Mouse (Mus musculus): Measurements from ENCODE around the gene Gm3248. TPM values are rescaled to one million over a fixed set of nuclear protein-coding genes. Genes with fewer than 3 reads are reported as not detected.
"Not testable (repeated sequence)": the region's sequence is repeated elsewhere in the genome, so short reads cannot be mapped to it uniquely, and the experiment has no call there.

Gm3248 gene
- not detected in 2 replicates for polyA plus RNA-seq (2015; fragmentation: Nextera tagmentation; extraction: Ambion mirVana)

DNA sequence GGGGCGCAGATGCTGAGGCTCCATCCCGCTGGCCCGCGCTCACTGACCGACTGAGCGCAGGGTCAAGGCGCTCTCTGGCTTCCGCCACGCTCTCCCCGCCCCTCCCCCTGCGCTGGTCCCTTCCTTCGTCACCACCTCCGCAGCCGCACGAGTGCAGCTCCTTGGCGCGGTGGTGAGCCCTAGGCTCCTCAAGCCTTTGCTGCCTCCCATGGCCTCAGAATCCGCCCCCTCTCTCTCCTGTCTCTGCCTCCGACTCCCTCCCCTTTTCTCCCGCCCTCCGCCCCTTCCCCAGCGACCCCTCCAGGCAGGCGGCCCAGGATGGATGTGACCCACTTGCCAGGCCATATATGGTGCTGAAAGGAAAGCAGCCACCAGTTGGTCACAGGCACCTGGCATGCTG is at the start of gene Gm3248:
TSS of gene Gm3248 (minus strand) at position 111 of the 400 bp plus-strand sequence.
- peak within 1 kb of the TSS; percentile 51 for H3K4me2 ChIP-seq
- not testable (repeated sequence) for H3K9me3 ChIP-seq (replicated peaks); H3K27me3 ChIP-seq; ATAC-seq (ENCODE audit: low read depth); H3K4me1 ChIP-seq (replicated peaks); DNase-seq; H3K27ac ChIP-seq; H3K36me3 ChIP-seq; H3K9ac ChIP-seq
- 4% methylated on average over 13 of the region's 23 CpGs for WGBS (ENCODE audit: insufficient replicate concordance)
- peak within 1 kb of the TSS; percentile 28 for H3K4me3 ChIP-seq (replicated peaks)

DNA sequence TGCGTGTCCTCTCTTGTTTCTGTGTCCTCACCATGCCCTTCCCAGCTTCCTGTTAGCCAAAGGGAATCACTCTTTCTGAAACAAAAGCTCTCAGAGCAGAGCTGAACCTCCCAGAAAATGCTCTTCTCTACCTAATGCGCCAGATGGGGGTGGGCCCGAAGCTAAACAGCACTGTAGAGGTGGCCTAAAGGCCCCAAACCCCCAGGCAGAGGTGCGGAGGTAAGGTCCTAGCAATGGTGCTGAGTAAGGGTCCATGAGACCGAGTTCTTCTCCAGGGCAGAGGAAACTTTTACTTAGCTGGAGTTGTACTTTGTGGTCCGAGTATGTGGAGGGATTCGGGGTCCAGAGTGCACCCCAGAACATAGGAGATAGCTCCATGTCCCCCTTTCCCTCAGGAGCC is 25.6 kb upstream of the Gm3248 start:
- not testable (repeated sequence) for ATAC-seq (ENCODE audit: low read depth); H3K4me3 ChIP-seq (replicated peaks); H3K4me2 ChIP-seq; DNase-seq; H3K27ac ChIP-seq; H3K9me3 ChIP-seq (replicated peaks); H3K27me3 ChIP-seq; H3K9ac ChIP-seq; H3K4me1 ChIP-seq (replicated peaks); H3K36me3 ChIP-seq
- 54% methylated on average over 6 of the region's 7 CpGs for WGBS (ENCODE audit: insufficient replicate concordance)

DNA sequence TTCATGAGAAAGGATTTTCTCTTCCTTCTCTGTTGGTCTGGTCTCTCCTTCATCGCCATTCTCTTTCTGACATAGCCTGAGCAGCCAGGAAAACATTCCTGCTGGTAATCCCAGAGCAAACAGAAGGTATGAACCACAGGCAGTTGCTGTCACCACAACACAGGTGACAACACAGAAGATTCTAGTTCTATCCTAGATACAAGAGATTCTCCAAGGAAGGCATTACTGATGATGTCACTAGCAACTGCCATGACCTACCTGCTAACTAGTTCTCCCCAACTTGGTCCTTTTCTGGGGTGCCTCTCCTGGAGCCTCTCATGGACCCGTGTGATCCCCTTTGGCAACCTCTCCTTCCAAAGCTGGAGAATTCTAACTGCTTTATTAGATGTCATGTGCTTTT is 17.5 kb upstream of the Gm3248 start, which contains the start of gene Gm3453:
TSS of gene Gm3453 (minus strand) at position 101 of the 400 bp plus-strand sequence.
- not testable (repeated sequence) for ATAC-seq (ENCODE audit: low read depth); H3K27me3 ChIP-seq; H3K4me1 ChIP-seq (replicated peaks); H3K27ac ChIP-seq; H3K9me3 ChIP-seq (replicated peaks); H3K4me2 ChIP-seq; DNase-seq; H3K4me3 ChIP-seq (replicated peaks); H3K9ac ChIP-seq; H3K36me3 ChIP-seq
- WGBS (ENCODE audit: insufficient replicate concordance): 45% methylated on average over 2 of the region's 2 CpGs

DNA sequence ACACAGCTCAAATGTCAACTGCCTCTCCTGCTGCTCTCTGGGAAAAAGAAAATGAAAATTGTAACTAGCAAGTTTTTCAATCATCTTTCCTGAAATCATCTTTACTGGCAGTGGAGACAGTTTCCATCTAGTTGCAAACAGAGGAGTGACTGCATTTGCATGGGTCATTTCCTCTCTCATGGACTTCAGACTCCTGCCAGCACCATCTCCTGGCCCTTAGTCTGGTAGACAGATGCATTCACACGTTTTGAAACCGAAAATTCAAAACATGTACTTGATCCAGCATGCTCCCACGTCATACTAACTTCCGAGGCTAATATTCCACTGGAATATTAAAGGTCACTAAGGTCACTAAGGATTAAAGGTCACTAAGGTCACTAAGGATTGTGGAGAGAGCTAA is 896 bp upstream of the Gm3248 start:
- not testable (repeated sequence) for H3K9me3 ChIP-seq (replicated peaks); H3K36me3 ChIP-seq; H3K9ac ChIP-seq; H3K27me3 ChIP-seq; H3K4me2 ChIP-seq; H3K27ac ChIP-seq; H3K4me3 ChIP-seq (replicated peaks); H3K4me1 ChIP-seq (replicated peaks); ATAC-seq (ENCODE audit: low read depth); DNase-seq
- WGBS (ENCODE audit: insufficient replicate concordance): 34% methylated on average over 4 of the region's 4 CpGs

DNA sequence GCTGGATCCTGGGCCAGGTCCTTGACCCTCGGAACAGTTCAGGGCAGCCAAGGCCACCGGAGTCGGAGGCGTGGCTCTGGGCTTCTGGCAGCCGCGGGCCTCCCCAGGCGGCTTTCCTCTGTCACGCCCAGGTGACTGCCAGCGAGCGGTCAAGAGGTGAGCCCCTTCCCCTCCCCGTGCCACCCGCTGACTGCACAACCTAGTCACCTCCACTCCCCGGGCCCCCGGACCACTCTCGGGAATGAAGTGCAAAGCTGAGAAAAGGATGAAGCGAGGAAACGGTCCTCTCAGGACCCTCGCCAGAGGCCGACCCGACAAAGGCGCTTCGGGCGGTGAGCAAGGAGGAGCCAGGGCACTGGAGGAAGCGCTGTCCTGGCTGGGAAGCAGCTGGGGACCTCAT is 443 bp downstream of the Gm3248 start:
- WGBS (ENCODE audit: insufficient replicate concordance): 2% methylated on average over 23 of the region's 24 CpGs
- H3K27me3 ChIP-seq; H3K27ac ChIP-seq; DNase-seq; ATAC-seq (ENCODE audit: low read depth); H3K9me3 ChIP-seq (replicated peaks); H3K9ac ChIP-seq; H3K4me1 ChIP-seq (replicated peaks); H3K36me3 ChIP-seq: not testable (repeated sequence)
- Histone ChIP-seq H3K4me2 (peak overlapping the region; percentile 51), H3K4me3 (replicated peaks) (peak overlapping the region; percentile 28)

DNA sequence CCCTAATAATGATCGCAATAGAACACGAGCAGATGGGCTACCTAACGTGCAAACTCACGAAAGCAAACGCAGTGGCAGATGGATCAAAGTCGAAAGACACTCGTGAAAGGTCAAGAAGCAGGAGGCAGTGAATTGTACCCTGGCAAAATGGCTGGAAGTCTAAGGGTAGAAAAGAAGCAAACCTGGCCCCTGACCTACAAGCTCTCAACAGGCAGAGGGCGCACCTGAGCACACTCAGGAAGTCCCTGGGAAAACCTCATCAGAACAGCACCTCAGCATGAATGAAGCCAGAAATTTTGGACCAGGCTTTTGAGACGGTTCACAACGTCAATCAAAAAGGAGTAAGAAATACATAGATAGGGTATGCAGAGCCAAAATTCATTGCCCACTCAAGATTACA is 1.1 kb downstream of the Gm3248 start:
- not testable (repeated sequence) for H3K36me3 ChIP-seq; H3K4me1 ChIP-seq (replicated peaks); H3K9me3 ChIP-seq (replicated peaks); H3K9ac ChIP-seq; ATAC-seq (ENCODE audit: low read depth); H3K4me3 ChIP-seq (replicated peaks); H3K4me2 ChIP-seq; DNase-seq; H3K27me3 ChIP-seq; H3K27ac ChIP-seq
- WGBS (ENCODE audit: insufficient replicate concordance): 0% methylated on average over 4 of the region's 10 CpGs

DNA sequence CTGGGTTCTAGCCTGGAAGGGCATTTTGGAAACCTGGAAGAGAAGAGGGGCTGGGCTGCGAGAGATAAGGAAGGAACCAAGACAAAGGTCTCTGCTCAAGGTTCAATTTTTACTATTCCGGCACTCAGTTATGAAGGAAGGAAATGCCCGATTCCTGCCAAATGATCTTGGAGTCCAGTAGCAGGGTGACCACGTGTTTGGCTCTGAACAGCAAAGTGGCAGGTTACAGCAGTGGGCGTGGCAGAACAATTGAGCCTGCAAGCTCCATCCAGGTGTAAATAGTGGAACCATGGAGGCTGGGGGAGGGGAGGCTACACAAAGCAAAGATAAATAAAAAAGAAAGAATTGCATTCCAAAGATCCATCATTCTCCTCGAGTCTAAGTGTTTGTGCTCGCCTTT is 38.3 kb downstream of the Gm3248 start:
- not testable (repeated sequence) for H3K4me2 ChIP-seq; H3K4me3 ChIP-seq (replicated peaks)
- WGBS (ENCODE audit: insufficient replicate concordance): 57% methylated on average over 7 of the region's 7 CpGs

DNA sequence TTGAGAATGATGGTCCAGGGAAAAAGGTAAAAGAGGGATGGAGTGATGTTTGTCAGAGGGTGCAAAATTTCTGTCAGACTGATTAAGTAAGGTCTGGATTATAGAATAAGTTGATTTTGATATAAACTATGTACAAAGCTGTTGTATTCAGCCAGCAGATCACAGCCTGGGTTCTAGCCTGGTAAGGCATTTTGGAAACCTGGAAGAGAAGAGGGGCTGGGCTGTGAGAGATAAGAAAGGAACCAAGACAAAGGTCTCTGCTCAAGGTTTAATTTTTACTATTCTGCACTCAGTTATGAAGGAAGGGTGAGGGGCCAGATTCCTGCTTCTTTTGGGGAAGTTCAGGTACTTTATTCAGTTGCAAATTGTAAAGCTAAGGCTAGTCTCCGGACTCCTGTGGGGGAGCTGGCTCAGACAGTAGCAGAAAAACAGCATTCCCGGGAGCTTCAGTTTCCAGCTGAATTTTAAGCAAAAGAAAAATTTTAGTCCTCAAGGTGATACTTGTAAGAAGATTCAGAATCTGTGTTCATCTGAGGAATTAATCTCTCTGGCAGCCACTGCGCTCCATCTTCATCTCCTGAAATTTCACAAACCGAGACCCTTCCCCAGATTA is 43.1 kb downstream of the Gm3248 start:
- H3K9me3 ChIP-seq (replicated peaks); H3K9ac ChIP-seq; H3K27ac ChIP-seq; H3K4me3 ChIP-seq (replicated peaks); DNase-seq; H3K27me3 ChIP-seq; H3K4me1 ChIP-seq (replicated peaks); H3K4me2 ChIP-seq; H3K36me3 ChIP-seq; ATAC-seq (ENCODE audit: low read depth): not testable (repeated sequence)
- 59% methylated on average over 4 of the region's 4 CpGs for WGBS (ENCODE audit: insufficient replicate concordance)

More for the DNA sequence above, 38.3 kb downstream of the Gm3248 start:
- H3K9ac ChIP-seq; DNase-seq; H3K36me3 ChIP-seq; H3K27me3 ChIP-seq; H3K9me3 ChIP-seq (replicated peaks); H3K4me1 ChIP-seq (replicated peaks); ATAC-seq (ENCODE audit: low read depth); H3K27ac ChIP-seq: not testable (repeated sequence)

DNA sequence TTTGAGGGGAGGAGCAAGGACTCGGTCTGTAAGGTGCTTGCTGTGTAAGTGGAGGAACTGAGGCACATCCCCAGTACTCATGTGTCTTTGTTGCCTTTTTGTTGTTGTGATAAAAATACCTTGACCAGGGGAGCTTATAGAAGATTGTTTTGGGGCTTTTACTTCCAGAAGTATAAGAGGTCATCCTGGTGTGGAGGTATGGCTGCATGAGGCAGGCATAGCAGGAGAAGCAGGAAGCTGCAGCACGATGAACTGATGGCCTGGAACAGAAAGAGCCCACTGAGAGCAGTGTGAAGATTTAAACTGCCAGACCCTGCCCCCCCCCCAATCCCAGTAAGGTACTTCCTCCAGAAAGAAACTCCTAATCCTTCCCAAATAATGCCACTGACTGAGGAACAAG is 47.8 kb downstream of the Gm3248 start:
- H3K27me3 ChIP-seq; H3K4me1 ChIP-seq (replicated peaks); H3K4me3 ChIP-seq (replicated peaks); H3K36me3 ChIP-seq; ATAC-seq (ENCODE audit: low read depth); H3K9ac ChIP-seq; H3K9me3 ChIP-seq (replicated peaks); H3K27ac ChIP-seq; DNase-seq; H3K4me2 ChIP-seq: not testable (repeated sequence)
- WGBS (ENCODE audit: insufficient replicate concordance): 42% methylated on average over 2 of the region's 2 CpGs

Other genes with a start within 250 kb of the Gm3248 start
- gene Gm3373, start 220.2 kb downstream of the Gm3248 start, polyA plus RNA-seq (2015; fragmentation: Nextera tagmentation; extraction: Ambion mirVana): not detected in 2 replicates
- not detected in 2 replicates for gene Gm3383, start 153.8 kb downstream of the Gm3248 start, polyA plus RNA-seq (2015; fragmentation: Nextera tagmentation; extraction: Ambion mirVana)
- not detected in 2 replicates for gene Gm3424, start 131.4 kb downstream of the Gm3248 start, polyA plus RNA-seq (2015; fragmentation: Nextera tagmentation; extraction: Ambion mirVana)
- gene Gm8237, start 81.4 kb downstream of the Gm3248 start, polyA plus RNA-seq (2015; fragmentation: Nextera tagmentation; extraction: Ambion mirVana): not detected in 2 replicates
- gene Gm3453, start 17.4 kb upstream of the Gm3248 start, polyA plus RNA-seq (2015; fragmentation: Nextera tagmentation; extraction: Ambion mirVana): not detected in 2 replicates
- gene Gm6337, start 96.5 kb upstream of the Gm3248 start, polyA plus RNA-seq (2015; fragmentation: Nextera tagmentation; extraction: Ambion mirVana): not detected in 2 replicates
- gene Gm8206, start 132.2 kb upstream of the Gm3248 start, polyA plus RNA-seq (2015; fragmentation: Nextera tagmentation; extraction: Ambion mirVana): not detected in 2 replicates
- gene Gm3468, start 146.9 kb upstream of the Gm3248 start, polyA plus RNA-seq (2015; fragmentation: Nextera tagmentation; extraction: Ambion mirVana): 0.08 and 0.09 TPM in 2 replicates
- gene Gm3476, start 164.1 kb upstream of the Gm3248 start, polyA plus RNA-seq (2015; fragmentation: Nextera tagmentation; extraction: Ambion mirVana): not detected in 2 replicates